Mouse (Mus musculus) CH12F3 (cell line): ENCODE measurements around the gene Myl3.

Source experiments
- in situ Hi-C: fragments of 300-500 bp; cut with MboI; formaldehyde crosslinking; loops from 2 replicates; pipeline ENCODE4 v1.14.3; 2020; ENCODE audit warnings: low sequenced_read_pairs

Gene Myl3

DNA sequence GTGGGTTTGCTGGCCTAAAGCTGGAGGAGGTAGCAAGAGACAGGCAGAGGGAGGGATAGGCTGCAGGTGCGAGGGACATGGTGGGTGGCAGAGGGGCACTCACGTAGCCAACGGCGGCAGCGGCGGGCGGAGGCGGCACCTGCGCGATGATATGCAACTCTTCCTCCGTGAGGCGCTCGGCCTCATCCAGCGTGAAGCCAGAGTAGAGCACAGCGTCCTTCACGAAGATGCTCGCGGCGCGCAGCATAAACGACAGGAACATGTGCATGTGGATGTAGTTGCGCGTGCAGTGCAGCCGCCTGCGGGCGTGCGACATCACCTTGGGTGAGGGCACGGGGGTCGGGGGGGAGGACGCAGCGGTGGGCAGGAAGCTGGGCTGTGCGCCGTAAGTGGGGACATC is 14.8 kb upstream of the Myl3 start:
- in situ Hi-C loops = no loop called here

DNA sequence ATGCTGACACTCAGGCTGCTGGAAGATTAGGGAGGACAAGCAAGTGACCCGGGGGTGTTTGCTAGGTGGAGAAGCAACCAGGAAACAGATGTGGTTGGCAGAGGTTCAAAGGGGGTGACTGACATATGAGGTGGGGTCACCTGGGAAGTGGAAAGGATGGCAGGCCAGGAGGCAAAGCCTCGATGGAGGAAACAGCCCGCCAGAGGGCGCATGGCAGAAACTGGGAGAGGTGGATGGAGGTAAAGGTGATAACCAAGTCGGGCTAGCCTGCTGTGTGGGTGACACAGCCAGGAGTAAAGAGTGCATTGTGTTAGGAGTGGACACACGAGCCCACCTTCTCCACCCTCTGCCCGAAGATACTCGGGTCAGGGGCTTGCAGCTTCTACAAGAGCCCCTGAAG is 11.8 kb upstream of the Myl3 start:
- in situ Hi-C loops = no loop called here

- in situ Hi-C loops = no loop called here
These were observed 9.8 kb upstream of the Myl3 start for GRCm38 (mm10) chr9:110731859-110732258.

- in situ Hi-C loops = no loop called here
These were observed 9.0 kb upstream of the Myl3 start for GRCm38 (mm10) chr9:110732623-110733022.

- in situ Hi-C loops = no loop called here
These were observed 8.6 kb upstream of the Myl3 start for GRCm38 (mm10) chr9:110733102-110733501.

DNA sequence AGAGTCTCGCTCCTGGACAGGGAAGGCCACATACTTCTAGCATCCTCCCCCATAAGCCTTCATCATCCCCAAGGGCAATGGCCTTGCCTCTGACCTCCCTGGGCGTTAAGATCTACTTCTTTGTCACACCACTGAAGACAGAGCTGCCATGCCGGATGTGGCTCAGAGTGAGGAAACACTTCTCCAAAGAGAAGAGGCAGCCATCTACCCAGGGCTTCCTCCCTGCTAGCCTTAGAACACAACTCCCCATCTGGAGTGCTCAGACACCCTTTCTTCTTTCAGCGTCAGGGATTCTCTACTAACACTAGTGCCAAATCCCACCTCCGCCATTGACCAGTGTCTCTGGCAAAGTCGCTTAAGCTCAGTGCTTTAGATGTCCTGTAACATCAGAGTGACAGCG is 7.5 kb upstream of the Myl3 start:
- in situ Hi-C loops = no loop called here

GRCm38 (mm10) chr9:110736362-110736761 is 5.3 kb upstream of the Myl3 start:
- in situ Hi-C loops = no loop called here

DNA sequence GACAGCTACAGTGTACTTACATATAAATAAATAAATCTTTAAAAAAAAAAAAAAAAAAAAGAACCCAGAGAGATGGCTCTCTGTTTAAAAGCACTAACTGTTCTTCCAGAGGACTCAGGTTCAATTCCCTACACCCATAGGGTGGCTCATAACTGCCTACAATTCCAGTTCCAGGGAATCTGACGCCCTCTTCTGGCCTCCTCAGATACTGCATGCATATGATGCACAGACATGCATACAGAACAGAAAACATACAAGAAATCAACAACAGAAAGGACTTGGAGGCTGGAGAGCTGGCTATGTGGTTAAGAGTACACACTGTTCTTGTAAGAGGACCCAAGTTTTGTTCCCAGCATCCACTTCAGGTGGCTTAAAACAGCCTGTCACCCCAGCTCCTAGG is 3.6 kb upstream of the Myl3 start:
- in situ Hi-C loops = no loop called here

DNA sequence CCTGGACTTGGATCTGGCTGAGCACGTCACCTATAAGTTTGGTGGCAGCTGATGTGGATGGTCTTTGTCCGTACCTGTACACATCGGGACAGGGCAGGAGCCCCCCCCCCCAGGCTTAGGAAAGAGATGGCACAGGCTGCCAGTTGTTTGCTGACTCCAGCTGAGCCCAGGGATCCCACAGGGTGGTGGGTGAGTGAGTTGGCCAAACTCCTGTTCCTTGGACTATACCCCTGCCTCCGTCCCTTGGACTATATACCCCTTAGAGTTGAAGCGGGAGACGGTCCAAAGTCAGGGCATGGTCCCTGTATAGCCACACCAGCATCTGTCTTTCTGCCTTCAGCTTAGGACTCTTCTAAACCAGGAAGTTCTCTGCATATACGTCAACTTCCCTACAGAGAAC is 1.7 kb upstream of the Myl3 start:
- in situ Hi-C loops = no loop called here

- in situ Hi-C loops = no loop called here
These were observed 762 bp downstream of the Myl3 start for GRCm38 (mm10) chr9:110742295-110742950.

GRCm38 (mm10) chr9:110742951-110743455 is 1.3 kb downstream of the Myl3 start:
- in situ Hi-C loops = no loop called here

DNA sequence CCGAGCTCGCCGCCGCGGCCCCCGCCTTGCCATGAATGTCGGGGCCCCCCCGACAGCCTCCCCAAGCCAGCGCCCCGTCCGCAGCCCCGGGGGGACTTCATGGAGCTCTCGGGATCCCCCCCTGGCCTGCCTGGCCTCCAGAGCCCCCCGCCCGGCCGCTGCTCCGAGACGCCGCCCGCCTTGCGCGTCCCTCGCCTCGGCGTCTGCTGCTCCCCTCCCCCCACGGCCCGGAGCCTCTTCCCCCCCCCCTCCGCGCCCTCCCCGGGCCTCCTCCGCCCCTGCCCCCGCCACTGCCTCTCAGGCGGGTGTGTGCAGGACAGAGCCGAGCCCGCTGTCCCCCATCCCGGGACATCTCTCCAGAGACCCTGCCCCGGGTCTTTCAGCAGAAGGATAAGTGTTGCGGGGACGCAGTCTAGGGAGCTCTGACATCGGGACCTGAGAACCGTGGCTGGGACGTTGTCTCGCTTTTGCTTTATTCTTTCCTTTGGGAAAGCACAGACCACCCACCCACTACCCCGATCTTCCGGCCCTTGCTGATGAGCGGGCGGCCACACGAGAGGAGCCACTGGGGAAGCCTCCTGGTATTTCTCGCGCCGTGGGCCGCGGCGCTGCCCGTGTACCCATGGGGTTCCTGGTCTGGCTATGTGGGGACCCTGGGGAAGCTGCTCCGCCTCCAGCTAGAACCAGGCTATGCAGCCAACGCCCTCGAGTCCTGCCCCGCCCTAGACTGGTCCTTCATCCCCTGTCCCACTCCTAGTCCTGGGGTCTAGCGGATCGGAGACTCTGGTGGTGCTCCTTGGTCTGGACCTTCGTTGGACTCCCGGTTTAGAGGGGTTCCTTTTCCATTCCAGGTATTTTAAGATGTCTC is 2.0 kb downstream of the Myl3 start:
- in situ Hi-C loops = no loop called here

- in situ Hi-C loops = no loop called here
These were observed 4.1 kb downstream of the Myl3 start for GRCm38 (mm10) chr9:110745752-110746151.

GRCm38 (mm10) chr9:110746238-110746637 is 4.6 kb downstream of the Myl3 start:
- in situ Hi-C loops = no loop called here

GRCm38 (mm10) chr9:110746961-110747360 is 5.3 kb downstream of the Myl3 start, which contains the start of gene Pth1r:
Pth1r (minus strand) TSS chr9:110747145.
- in situ Hi-C loops = no loop called here

DNA sequence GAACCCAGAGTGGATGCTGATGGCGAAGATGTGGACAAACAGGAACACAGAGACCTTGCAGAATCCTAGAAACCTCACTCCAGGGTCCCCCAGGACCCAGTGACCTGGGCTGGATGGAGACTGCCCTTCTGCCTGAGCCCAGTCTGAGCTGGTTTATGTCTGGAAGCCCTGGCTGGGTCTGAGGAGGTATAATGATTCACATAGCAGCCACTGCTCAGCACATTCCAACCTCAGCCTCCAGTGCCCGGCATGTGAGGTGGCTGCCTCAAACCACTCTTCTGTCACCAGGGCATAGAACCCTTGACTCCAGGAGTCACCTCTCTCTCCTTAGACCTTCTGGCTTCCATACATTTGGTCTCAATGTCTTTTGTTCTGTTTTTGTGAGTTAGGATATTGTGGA is 6.8 kb downstream of the Myl3 start:
- in situ Hi-C loops = no loop called here

DNA sequence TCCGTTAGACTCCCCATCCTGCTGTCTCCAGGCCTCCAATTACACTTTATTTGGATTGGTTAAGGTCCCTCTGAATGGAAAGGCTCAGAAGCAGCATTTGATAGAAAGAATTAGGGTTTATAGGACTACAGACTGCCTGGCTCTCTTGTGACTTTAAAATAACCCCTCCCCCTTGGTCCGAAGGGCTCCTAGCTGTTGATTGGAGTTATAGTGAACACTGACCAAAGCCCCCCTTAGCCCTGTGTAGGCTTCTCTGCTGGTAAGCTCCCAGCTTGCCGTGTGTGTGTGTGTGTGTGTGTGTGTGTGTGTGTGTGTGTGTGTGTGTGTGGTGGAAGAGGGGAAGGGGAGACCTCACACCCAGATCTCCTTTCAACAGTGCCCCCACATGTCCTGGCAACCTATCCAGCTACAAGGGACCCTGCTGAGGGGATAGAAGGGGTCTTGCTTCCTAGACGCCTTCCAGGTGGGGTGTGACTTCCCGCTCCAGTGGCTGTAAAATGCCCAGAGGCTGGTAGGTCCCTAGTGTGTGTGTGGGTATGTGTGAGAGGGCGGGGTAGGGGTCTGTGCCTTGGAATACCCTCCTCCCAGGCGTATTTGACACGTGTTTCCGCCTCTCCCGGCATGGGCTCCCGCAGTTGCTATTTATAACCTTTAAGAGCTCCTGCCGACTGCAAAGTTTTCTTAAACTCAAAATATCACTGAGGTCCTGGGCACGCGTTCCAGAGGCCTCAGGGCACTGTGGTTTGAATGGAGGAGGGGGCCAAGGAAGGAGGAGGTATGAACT is 8.9 kb downstream of the Myl3 start:
- in situ Hi-C loops = no loop called here

GRCm38 (mm10) chr9:110751412-110751811 is 9.8 kb downstream of the Myl3 start:
- in situ Hi-C loops = no loop called here

DNA sequence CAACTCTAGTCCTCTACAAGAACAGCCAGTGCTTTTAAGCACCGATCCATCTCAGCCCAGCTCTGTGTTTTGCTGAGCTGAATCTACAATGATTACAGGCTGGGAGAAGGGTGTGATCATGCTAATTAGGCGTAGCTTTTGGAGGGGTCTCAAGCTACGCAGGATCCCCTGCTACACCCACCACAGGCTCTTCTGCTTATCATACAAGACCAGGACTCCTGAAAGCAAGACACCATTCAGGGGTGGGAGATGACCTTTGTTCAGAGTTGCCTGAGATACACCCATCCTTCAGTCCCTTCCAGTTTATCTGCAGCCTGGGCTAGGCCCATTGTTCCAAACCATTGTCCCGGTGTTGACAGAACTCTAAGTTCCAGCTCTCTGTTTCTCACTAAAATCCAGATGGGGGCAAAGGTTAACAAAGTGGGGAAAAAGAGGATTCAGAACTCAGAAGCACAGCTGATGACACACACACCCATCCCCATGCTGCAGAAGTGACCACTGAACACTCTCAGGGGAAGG is 11.3 kb downstream of the Myl3 start:
- in situ Hi-C loops = no loop called here

DNA sequence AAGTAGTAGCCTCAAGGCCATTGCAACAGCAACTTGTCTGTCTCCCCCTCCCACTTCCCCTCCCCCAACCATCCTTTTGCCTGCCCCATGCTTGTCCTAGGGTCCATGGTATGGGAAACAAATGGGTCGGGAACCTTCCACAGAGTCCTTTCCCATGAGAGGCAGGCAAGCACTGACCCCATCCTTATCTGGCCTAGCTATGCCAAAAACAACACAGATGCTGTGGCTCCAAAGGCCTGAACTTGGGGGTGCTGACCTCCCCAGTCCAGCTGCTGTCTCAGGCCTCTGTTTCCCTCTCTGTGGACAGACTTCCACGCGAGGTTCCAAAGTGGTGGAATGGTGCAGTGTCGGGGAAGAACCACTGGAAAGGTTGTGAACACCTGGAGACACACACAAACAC is 12.1 kb downstream of the Myl3 start:
- in situ Hi-C loops = no loop called here

GRCm38 (mm10) chr9:110757816-110758215 is 16.2 kb downstream of the Myl3 start:
- in situ Hi-C loops = no loop called here
